Mouse (Mus musculus) left cerebral cortex, adult 8-10 months (tissue): ENCODE results near the gene Gm7942. TPM values are rescaled to one million over a fixed set of nuclear protein-coding genes. Genes with fewer than 3 reads are reported as not detected.
"Not testable (repeated sequence)": the region's sequence is repeated elsewhere in the genome, so short reads cannot be mapped to it uniquely, and the experiment has no call there.

Experiments
- DNase-seq, 2 experiments: peaks; one replicate each; pipeline ENCODE4 v3.0.0; 2022; ENCODE audit warnings: low spot score in 2 of 2
- total RNA-seq, 4 experiments: library from RNA; stranded (reverse); gene quantifications; 2 replicates each; pipeline ENCODE4 v1.2.4; 2022

The Gm7942 gene
- total RNA-seq = not detected

- not testable (repeated sequence) for DNase-seq
These were observed at the start of gene Gm7942 for GRCm38 (mm10) chr5:95106638-95107037. Gm7942 (plus strand) TSS chr5:95106938.

Other genes with a start within 250 kb of the Gm7942 start
- gene Gm3183, start 241.5 kb upstream of the Gm7942 start, total RNA-seq = not detected
- gene Gm6367, start 118.3 kb upstream of the Gm7942 start, total RNA-seq = not detected
- gene Gm16513, start 75.7 kb downstream of the Gm7942 start, total RNA-seq = not detected
- not detected for gene Gm10424, start 165.8 kb downstream of the Gm7942 start, total RNA-seq
- not detected for gene Gm3259, start 199.0 kb downstream of the Gm7942 start, total RNA-seq